Mouse (Mus musculus) midbrain, embryonic 12.5 days (tissue): Measurements from ENCODE around the gene Tle1. TPM values are rescaled to one million over a fixed set of nuclear protein-coding genes. Genes with fewer than 3 reads are reported as not detected.

Experiments used
- ATAC-seq: fragments of 200-750 bp; cut with Nextera tagmentation; 2 replicates; pipeline ENCODE4 v1.8.0; 2017; ENCODE audit warnings: low read depth, moderate TSS enrichment, moderate library complexity; ENCODE audit not compliant: low FRiP score
- H3K27ac ChIP-seq: fragments of 300-500 bp; sonication (generic); replicated peaks from 2 replicates; pipeline ENCODE4 v1.5.1; 2016; ENCODE audit warnings: mild to moderate bottlenecking
- H3K27me3 ChIP-seq: fragments of 300-500 bp; sonication (generic); 2 replicates; pipeline ENCODE4 v1.6.1; 2016; ENCODE audit warnings: mild to moderate bottlenecking
- H3K36me3 ChIP-seq: fragments of 300-500 bp; sonication (generic); 2 replicates; pipeline ENCODE4 v1.6.1; 2016
- H3K4me1 ChIP-seq: fragments of 300-500 bp; sonication (generic); 2 replicates; pipeline ENCODE4 v1.6.1; 2016
- H3K4me2 ChIP-seq: fragments of 300-500 bp; sonication (generic); replicated peaks from 2 replicates; pipeline ENCODE4 v1.6.1; 2016; ENCODE audit warnings: mild to moderate bottlenecking, moderate library complexity
- H3K4me3 ChIP-seq: fragments of 300-500 bp; sonication (generic); 2 replicates; pipeline ENCODE4 v1.5.1; 2016; ENCODE audit warnings: mild to moderate bottlenecking
- H3K9ac ChIP-seq: fragments of 300-500 bp; sonication (generic); replicated peaks from 2 replicates; pipeline ENCODE4 v1.6.1; 2016; ENCODE audit warnings: mild to moderate bottlenecking, moderate library complexity
- H3K9me3 ChIP-seq: fragments of 300-500 bp; sonication (generic); 2 replicates; pipeline ENCODE4 v1.6.1; 2016; ENCODE audit warnings: mild to moderate bottlenecking
- WGBS: fragments of 180-500 bp; shearing (Covaris S2); methylation state at CpG from one replicate; pipeline ENCODE4 v1.1.7; 2016; 5-methylcytosine and 5-hydroxymethylcytosine counted together
- polyA plus RNA-seq: library from polyadenylated mRNA; unstranded; fragments of >200 nt; fragmentation: Nextera tagmentation; extraction: Ambion mirVana; gene quantifications from 2 replicates; pipeline ENCODE4 v1.2.1, GENCODE M21; 2016

The Tle1 gene
- polyA plus RNA-seq, 1 experiment from 2014 or later = 65.3 TPM

GRCm38 (mm10) chr4:72160102-72160511 lies 40.6 kb downstream of the Tle1 start:
- peaks cover 15% of the 10 kb centered on the region for H3K36me3 ChIP-seq
- H3K4me2 ChIP-seq = no peak overlapping the region
- 17% methylated on average over 14 of the region's 14 CpGs for WGBS
- H3K27me3 ChIP-seq = peaks cover 51% of the 10 kb centered on the region
- H3K27ac ChIP-seq = no peak overlapping the region
- no peak overlapping the region for H3K9ac ChIP-seq
- H3K9me3 ChIP-seq = no peaks in the 10 kb centered on the region
- peaks cover 36% of the 10 kb centered on the region for H3K4me1 ChIP-seq
- H3K4me3 ChIP-seq = no peak overlapping the region
- peak; percentile 88 for ATAC-seq

GRCm38 (mm10) chr4:72157931-72158371 lies 42.8 kb downstream of the Tle1 start:
- Histone ChIP-seq H3K27me3 (peaks cover 40% of the 10 kb centered on the region), H3K4me1 (peaks cover 36% of the 10 kb centered on the region), H3K27ac (0 out of 2 replicates have a peak overlapping the region, but pooled peaks have one; percentile 3), H3K9me3 (no peaks in the 10 kb centered on the region), H3K4me3 (no peak overlapping the region), H3K36me3 (peaks cover 9% of the 10 kb centered on the region), H3K4me2 (no peak overlapping the region), H3K9ac (no peak overlapping the region)
- ATAC-seq = peak; percentile 42; the same call in 1 of the 2 replicates
- WGBS = 60% methylated on average over 10 of the region's 10 CpGs

- no peak overlapping the region for H3K4me2 ChIP-seq
- WGBS = 58% methylated on average over 4 of the region's 4 CpGs
- H3K4me3 ChIP-seq = no peak overlapping the region
- H3K9ac ChIP-seq = no peak overlapping the region
- ATAC-seq = no peak
- no peaks in the 10 kb centered on the region for H3K27me3 ChIP-seq
- no peaks in the 10 kb centered on the region for H3K36me3 ChIP-seq
- H3K9me3 ChIP-seq = no peaks in the 10 kb centered on the region
- H3K4me1 ChIP-seq = peaks cover 27% of the 10 kb centered on the region
- H3K27ac ChIP-seq = no peak overlapping the region
Measured at GRCm38 (mm10) chr4:72150460-72151131, 50.1 kb downstream of the Tle1 start.

- Histone ChIP-seq H3K4me3 (no peak overlapping the region), H3K36me3 (peaks cover 5% of the 10 kb centered on the region; the same call in 1 of the 2 replicates), H3K27me3 (no peaks in the 10 kb centered on the region), H3K4me1 (peaks cover 27% of the 10 kb centered on the region), H3K9ac (no peak overlapping the region), H3K9me3 (no peaks in the 10 kb centered on the region), H3K4me2 (no peak overlapping the region), H3K27ac (no peak overlapping the region)
- 6% methylated on average over 2 of the region's 2 CpGs for WGBS
- ATAC-seq = peak; percentile 87
Measured at GRCm38 (mm10) chr4:72146003-72146402, 54.7 kb downstream of the Tle1 start.

- no peak overlapping the region for H3K9ac ChIP-seq
- ATAC-seq = no peak
- 88% methylated on average over 2 of the region's 2 CpGs for WGBS
Measured at GRCm38 (mm10) chr4:72144541-72144940, 56.2 kb downstream of the Tle1 start.

GRCm38 (mm10) chr4:72140706-72141105 lies 60.0 kb downstream of the Tle1 start:
- ATAC-seq = no peak
- Histone ChIP-seq H3K4me1 (peaks cover 5% of the 10 kb centered on the region; the same call in 1 of the 2 replicates), H3K9me3 (no peaks in the 10 kb centered on the region), H3K27me3 (no peaks in the 10 kb centered on the region), H3K4me2 (no peak overlapping the region), H3K27ac (no peak overlapping the region), H3K36me3 (peaks cover 48% of the 10 kb centered on the region), H3K9ac (no peak overlapping the region), H3K4me3 (no peak overlapping the region)
- WGBS = 71% methylated on average over 3 of the region's 3 CpGs

More at GRCm38 (mm10) chr4:72144541-72144940, 56.2 kb downstream of the Tle1 start:
- H3K4me3 ChIP-seq = no peak overlapping the region
- H3K36me3 ChIP-seq = peaks cover 17% of the 10 kb centered on the region
- H3K27me3 ChIP-seq = no peaks in the 10 kb centered on the region
- peaks cover 24% of the 10 kb centered on the region for H3K4me1 ChIP-seq
- H3K9me3 ChIP-seq = no peaks in the 10 kb centered on the region
- no peak overlapping the region for H3K4me2 ChIP-seq
- H3K27ac ChIP-seq = no peak overlapping the region

- no peak overlapping the region for H3K4me3 ChIP-seq
- H3K9me3 ChIP-seq = no peaks in the 10 kb centered on the region
- peak; percentile 38; the same call in 1 of the 2 replicates for ATAC-seq
- 77% methylated on average over 11 of the region's 11 CpGs for WGBS
- H3K4me1 ChIP-seq = 0 out of 2 replicates have a peak, but pooled peaks cover 2% of the 10 kb centered on the region
- H3K27me3 ChIP-seq = no peaks in the 10 kb centered on the region
- no peak overlapping the region for H3K9ac ChIP-seq
- H3K4me2 ChIP-seq = no peak overlapping the region
- peaks cover 56% of the 10 kb centered on the region for H3K36me3 ChIP-seq
- no peak overlapping the region for H3K27ac ChIP-seq
Measured at GRCm38 (mm10) chr4:72139475-72140120, 61.1 kb downstream of the Tle1 start.

- peak; percentile 45 for ATAC-seq
- H3K36me3 ChIP-seq = peaks cover 60% of the 10 kb centered on the region
- no peak overlapping the region for H3K4me3 ChIP-seq
- H3K9ac ChIP-seq = no peak overlapping the region
- WGBS = 95% methylated on average over 11 of the region's 11 CpGs
- no peaks in the 10 kb centered on the region for H3K9me3 ChIP-seq
- H3K27ac ChIP-seq = no peak overlapping the region
- no peak overlapping the region for H3K4me2 ChIP-seq
- H3K27me3 ChIP-seq = no peaks in the 10 kb centered on the region
- H3K4me1 ChIP-seq = 0 out of 2 replicates have a peak, but pooled peaks cover 2% of the 10 kb centered on the region
Measured at GRCm38 (mm10) chr4:72138264-72139080, 62.2 kb downstream of the Tle1 start.

- WGBS = 94% methylated on average over 3 of the region's 3 CpGs
- no peak for ATAC-seq
- H3K36me3 ChIP-seq = peaks cover 57% of the 10 kb centered on the region
Measured at GRCm38 (mm10) chr4:72132646-72133045, 68.1 kb downstream of the Tle1 start.

GRCm38 (mm10) chr4:72127596-72127995 lies 73.1 kb downstream of the Tle1 start:
- H3K27me3 ChIP-seq = no peaks in the 10 kb centered on the region
- ATAC-seq = no peak

More at GRCm38 (mm10) chr4:72132646-72133045, 68.1 kb downstream of the Tle1 start:
- H3K27ac ChIP-seq = no peak overlapping the region
- H3K4me3 ChIP-seq = no peak overlapping the region
- no peaks in the 10 kb centered on the region for H3K27me3 ChIP-seq
- H3K9ac ChIP-seq = no peak overlapping the region
- H3K9me3 ChIP-seq = no peaks in the 10 kb centered on the region
- no peaks in the 10 kb centered on the region for H3K4me1 ChIP-seq
- no peak overlapping the region for H3K4me2 ChIP-seq

GRCm38 (mm10) chr4:72124790-72125189 lies 75.9 kb downstream of the Tle1 start:
- H3K36me3 ChIP-seq = peaks cover 75% of the 10 kb centered on the region
- no peaks in the 10 kb centered on the region for H3K9me3 ChIP-seq
- 94% methylated on average over 5 of the region's 5 CpGs for WGBS
- H3K27ac ChIP-seq = no peak overlapping the region
- H3K27me3 ChIP-seq = no peaks in the 10 kb centered on the region
- no peak overlapping the region for H3K9ac ChIP-seq
- H3K4me2 ChIP-seq = no peak overlapping the region
- H3K4me3 ChIP-seq = no peak overlapping the region
- no peak for ATAC-seq
- no peaks in the 10 kb centered on the region for H3K4me1 ChIP-seq

More at GRCm38 (mm10) chr4:72127596-72127995, 73.1 kb downstream of the Tle1 start:
- WGBS = 77% methylated on average over 2 of the region's 2 CpGs
- H3K4me2 ChIP-seq = no peak overlapping the region
- H3K4me1 ChIP-seq = no peaks in the 10 kb centered on the region
- H3K4me3 ChIP-seq = no peak overlapping the region
- peaks cover 69% of the 10 kb centered on the region for H3K36me3 ChIP-seq
- H3K9ac ChIP-seq = no peak overlapping the region
- no peaks in the 10 kb centered on the region for H3K9me3 ChIP-seq
- no peak overlapping the region for H3K27ac ChIP-seq
